Mouse (Mus musculus) layer of hippocampus, postnatal 10 days (tissue): ENCODE data around the gene Acsm1. TPM values are rescaled to one million over a fixed set of nuclear protein-coding genes. Genes with fewer than 3 reads are reported as not detected.
"Not testable (repeated sequence)": the region's sequence is repeated elsewhere in the genome, so short reads cannot be mapped to it uniquely, and the experiment has no call there.

ENCODE experiments used
- DNase-seq, 2 experiments: peaks; one replicate each; pipeline ENCODE4 v3.0.0; 2021; ENCODE audit warnings: low spot score in 2 of 2
- long read RNA-seq: library from polyadenylated mRNA; stranded (forward); transcript quantifications from one replicate; pipeline ENCODE4 v2.0.0, GENCODE M21; 2023
- total RNA-seq, 2 experiments: library from RNA; stranded (reverse); gene quantifications; 2 replicates each; pipeline ENCODE4 v1.2.3; 2021

Gene Acsm1
- total RNA-seq = not detected
- long read RNA-seq = 0 reads

DNA sequence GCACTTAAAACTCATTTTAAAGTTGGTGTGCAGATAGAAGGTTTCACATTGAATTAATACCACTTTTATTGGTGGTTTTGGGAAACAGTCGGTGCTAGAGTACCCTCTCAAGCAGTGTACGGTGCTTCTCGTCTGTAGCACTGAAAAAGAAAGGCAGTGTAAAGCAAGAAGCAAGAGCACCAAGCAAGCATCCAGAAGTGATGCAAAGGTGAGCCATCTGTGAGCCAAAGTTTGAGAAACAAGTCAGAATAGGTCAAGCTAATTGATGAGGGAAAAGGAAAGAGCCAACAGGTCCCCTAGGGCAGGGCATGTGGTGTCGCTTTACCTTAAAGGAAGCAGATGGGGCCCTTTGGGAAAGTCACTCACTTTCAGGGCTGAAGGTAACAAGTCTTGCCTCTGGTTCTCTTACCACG lies at the start of gene Acsm1:
Gene Acsm1, plus strand, starts transcription at position 363 of the 413 bp plus-strand sequence.
- no peak for DNase-seq

DNA sequence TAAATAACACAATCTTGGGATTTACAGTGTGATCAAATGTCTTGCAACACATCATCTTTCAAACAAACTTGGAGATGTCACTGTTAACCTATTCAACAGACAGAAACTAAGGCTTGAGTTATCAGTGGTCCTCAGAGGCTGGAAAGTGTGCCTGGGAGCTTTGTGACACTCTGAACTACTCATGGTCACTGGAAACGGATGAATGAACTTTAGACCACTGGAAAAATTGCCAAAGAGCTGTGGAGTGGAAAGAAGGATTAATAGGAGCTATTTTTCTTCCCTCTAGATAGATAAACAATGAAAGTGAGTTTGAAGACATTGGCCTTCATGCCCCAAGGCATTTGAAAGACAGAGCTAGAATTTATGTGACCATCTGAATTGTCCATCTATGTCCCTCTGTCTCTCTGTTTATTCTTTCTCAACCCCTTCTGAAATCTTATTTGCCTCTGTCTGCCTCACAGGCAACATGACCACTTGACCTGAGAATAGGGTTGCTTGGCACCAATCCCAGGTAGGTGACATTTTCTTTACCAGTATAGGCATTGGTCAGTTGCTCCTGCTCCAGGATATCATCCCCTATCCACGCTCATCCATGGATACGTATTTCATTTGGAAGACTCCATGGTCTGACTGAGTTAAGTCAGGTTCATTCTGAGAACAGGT lies 46.9 kb upstream of the Acsm1 start:
- DNase-seq = no peak

DNA sequence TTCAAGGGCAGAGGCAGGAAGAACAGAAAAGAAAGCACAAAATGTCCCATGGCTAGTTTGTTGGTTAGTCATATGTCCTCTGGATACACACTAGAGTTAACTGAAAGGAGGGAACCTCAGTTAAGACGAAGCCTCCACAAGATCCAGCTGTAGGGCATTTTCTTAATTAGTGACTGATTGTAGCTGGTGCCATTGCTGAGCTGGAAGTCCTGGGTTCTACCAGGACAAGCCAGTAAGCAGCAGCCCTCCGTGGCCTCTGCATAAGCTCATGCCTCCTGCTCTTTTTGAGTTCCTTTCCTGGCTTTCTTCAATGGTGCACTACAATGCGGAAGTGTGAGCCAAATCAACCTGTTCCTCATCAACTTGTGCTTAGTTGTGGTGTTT lies 46.4 kb upstream of the Acsm1 start:
- DNase-seq = no peak

DNA sequence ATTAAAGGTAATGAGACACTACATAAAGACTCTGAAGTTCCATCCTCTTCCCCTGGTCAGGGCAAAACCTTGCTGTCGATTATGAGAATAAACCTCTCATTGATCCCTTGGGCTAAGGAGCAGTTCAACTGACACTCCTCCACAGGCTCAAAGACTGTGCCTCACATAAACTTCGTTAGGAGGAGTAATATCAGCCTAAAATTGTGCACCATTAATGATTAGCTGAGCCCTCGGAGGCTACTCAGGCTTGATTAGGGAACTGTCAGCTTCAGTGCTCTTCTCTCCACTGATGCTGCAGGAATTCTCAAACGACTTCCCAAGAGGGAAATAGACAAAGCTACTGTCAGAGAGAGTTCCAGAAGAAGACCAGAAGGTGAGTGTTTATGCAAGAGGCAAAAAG lies 45.4 kb upstream of the Acsm1 start:
- DNase-seq = no peak

GRCm38 (mm10) chr7:119562476-119562875 lies 44.4 kb upstream of the Acsm1 start:
- not testable (repeated sequence) for DNase-seq

DNA sequence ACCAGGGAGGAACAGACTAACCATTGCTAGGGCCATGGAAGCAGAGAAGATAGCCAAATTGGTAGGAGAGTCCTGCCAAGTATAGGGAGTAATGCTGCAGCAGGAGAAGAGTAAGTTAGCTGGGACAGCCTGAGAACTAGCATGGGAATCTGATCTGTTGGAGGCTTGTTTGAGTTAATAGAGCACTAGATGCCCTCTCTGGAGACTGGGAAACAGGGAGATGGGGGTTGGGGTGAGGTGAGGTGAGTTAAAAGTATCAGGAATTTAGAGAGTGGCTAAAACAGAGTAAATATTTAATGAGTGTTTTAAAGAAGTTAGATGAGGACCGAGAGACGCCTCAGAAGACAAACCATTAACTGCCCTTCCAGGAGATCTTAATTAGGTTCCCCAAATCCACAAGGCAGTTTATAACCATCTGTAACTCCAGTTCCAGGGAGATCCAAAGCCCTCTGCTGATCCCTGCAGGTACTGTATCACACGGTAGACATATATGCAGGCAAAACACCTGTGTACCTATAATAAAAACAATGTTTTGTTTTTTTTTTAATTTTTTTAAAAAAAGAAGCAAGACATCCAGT lies 12.2 kb upstream of the Acsm1 start:
- no peak for DNase-seq

DNA sequence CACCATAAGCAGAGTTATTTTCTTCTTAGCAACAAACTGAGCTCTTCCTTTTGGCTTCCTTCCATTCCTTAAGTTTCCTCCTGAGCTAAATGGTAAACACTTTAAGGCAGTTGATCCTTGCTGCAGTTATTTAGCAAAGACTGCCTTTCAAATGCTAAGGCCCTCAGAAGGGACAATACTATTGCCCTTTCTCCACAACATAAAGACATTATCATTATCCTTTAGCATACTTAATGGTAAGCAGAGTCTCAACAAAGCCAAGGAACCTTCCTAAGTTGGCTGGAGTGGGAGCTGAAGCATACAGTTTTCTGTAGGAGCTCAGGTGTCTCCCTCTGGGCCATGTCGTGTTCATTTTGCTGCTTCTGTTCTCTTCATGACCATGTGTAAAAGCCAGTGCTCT lies 11.5 kb upstream of the Acsm1 start:
- no peak for DNase-seq

DNA sequence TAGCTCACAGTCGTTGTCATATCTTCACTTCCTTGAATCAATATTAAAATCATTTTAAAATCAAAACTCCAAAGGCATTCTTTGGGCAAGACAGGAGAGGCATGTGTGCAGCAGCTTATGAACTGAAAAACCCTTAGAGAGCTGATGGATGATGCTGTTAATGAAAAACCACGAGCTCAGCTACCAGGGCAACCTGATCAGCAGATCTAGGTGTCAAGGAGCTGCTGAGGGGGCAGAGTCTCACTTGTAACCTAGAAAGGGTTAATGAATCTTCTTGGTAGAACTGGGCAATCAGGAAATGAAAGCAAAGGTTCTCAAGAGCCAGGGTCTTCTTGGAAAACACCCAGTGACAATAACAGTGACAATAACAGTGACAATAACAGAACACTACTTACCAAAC lies 10.3 kb upstream of the Acsm1 start:
- no peak for DNase-seq

DNA sequence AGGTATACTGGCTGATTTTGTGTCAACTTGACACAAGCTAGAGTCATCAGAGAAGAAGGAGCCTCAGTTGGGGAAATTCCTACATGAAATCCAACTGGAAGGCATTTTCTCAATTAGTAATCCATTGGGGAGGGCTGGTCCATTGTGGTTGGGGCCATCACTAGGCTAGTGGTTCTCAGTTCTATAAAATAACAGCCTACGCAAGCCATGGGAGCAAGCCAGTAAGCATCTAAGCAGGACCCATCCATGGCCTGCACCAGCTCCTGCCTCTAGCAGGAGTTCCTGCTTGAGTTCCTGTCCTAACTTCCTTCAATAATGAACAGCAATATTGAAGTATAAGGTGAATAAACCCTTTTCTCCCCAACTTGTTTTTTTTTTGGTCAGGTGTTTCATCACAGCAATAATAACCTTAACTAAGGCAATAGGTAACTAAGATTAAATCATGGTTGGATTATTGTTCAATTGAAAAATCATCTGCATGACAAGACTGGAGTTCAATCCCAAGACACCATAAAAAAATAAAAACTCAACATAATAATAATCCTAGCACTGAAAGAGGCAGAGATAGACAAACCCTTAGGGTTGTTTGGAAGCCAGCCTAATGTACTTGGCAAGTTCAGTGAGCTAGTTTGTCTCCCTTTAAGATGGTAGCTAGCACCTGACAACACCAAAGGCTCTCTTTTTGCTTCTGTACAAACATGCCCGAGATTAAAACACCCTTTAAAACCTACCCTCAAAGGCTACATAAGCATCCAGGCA lies 5.5 kb upstream of the Acsm1 start:
- DNase-seq = no peak

GRCm38 (mm10) chr7:119601954-119602317 lies 4.9 kb upstream of the Acsm1 start:
- no peak for DNase-seq

DNA sequence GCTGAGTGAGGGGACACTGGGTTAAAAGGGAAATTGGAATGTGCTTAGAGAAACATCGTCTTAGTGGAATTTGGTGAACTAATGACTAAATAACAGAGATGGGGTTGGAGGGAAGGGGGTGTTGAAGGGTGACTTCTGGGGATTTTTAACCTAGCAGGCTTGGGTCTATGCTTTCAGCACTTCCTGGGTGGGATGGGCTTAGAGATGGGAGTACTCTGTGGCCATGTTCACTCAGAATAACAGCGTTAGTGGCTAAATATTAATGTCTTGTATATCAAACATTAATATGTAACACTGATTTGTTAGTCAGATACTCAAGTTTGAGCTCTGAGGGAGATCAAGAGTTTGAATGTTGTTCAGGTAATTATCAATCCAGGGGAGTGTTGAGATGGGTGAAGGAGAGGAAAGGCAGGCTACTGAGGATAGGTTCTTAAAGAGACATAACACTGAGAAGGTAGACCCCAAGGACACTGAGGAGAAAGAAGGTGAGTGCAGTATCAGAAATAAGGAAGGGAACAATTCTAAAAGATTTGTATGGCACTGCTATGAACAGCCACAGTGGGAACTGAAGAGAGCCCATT lies 1.8 kb upstream of the Acsm1 start:
- DNase-seq = no peak

- no peak for DNase-seq
Observed at GRCm38 (mm10) chr7:119605926-119606663, 731 bp upstream of the Acsm1 start.

GRCm38 (mm10) chr7:119607796-119608515 lies 1.1 kb downstream of the Acsm1 start:
- no peak for DNase-seq

DNA sequence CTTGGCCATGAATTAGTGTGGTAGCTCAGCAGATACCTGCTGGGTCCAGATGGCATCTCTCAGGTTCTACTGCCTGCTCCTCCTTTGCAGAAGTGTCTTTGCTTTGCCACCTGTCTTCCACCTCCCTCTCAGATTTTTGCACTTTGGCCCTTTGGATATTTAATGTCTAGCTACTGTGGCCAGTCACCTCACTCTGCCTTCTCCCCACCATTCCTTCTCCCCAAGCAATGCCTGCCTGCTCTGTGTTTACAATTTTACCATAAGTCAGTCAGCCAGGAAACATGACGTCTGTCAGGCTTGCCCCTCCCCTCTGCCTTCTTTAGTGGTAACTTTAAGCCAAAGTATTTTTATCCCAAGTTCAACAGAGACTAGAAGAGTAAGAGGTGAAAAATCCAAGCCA lies 9.7 kb downstream of the Acsm1 start:
- DNase-seq = no peak

- no peak for DNase-seq
Observed at GRCm38 (mm10) chr7:119617593-119617992, 10.8 kb downstream of the Acsm1 start.

GRCm38 (mm10) chr7:119618209-119618935 lies 11.5 kb downstream of the Acsm1 start:
- no peak for DNase-seq

GRCm38 (mm10) chr7:119620157-119620556 lies 13.3 kb downstream of the Acsm1 start:
- no peak for DNase-seq

- no peak for DNase-seq
Observed at GRCm38 (mm10) chr7:119638773-119639172, 31.9 kb downstream of the Acsm1 start.

- no peak for DNase-seq
Observed at GRCm38 (mm10) chr7:119642307-119642706, 35.5 kb downstream of the Acsm1 start.

DNA sequence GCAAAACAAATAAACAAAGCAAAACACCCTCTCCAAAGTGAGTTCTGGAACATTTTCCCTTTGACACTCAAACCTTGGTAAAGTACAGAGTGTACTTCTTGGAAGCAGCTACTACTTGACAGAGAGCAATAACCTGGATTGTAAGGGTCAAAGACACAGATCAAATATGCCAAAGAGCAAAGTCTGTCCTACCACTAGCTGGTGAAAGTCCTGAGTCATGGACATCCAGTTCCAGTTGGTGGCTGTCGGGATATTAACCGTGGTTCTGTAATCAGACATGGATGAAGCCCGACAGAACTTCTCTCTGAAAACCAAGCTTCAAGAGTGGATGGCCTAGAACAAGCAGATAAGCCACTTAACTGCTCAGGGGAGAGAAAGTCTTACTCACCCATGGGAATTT lies 61.1 kb downstream of the Acsm1 start:
- no peak for DNase-seq
